Mouse (Mus musculus): ENCODE measurements around the gene Ice2. TPM values are rescaled to one million over a fixed set of nuclear protein-coding genes. Genes with fewer than 3 reads are reported as not detected.

The Ice2 gene
- polyA plus RNA-seq, 1 experiment from 2014 or later, result 7.3 TPM

GRCm38 (mm10) chr9:69362766-69363165 is 34.9 kb upstream of the Ice2 start:
- 45% methylated on average over 4 of the region's 4 CpGs for WGBS
- ATAC-seq, result no peak
- H3K4me3 ChIP-seq (ENCODE audit: low read depth, low read length), result no peak overlapping the region

GRCm38 (mm10) chr9:69364117-69364516 is 33.6 kb upstream of the Ice2 start:
- Histone ChIP-seq H3K36me3 (ENCODE audit: insufficient read depth, low read length) (no peaks in the 10 kb centered on the region), H3K4me3 (ENCODE audit: low read depth, low read length) (no peak overlapping the region), H3K27ac (ENCODE audit: low read length) (no peak overlapping the region), H3K4me2 (replicated peaks; ENCODE audit: low read depth, low read length) (no peak overlapping the region), H3K27me3 (replicated peaks; ENCODE audit: insufficient read depth, low read length) (no peaks in the 10 kb centered on the region), H3K4me1 (ENCODE audit: insufficient read depth, low read depth, low read length) (no peaks in the 10 kb centered on the region), H3K9ac (replicated peaks; ENCODE audit: low read depth) (no peak overlapping the region), H3K9me3 (ENCODE audit: low read length) (no peaks in the 10 kb centered on the region)
- DNase-seq (ENCODE audit: low spot score), result no peak
- TF ChIP-seq EP300 (IDR thresholded peaks at IDR 0.05), result no peak
- no peak for TF ChIP-seq CTCF (IDR thresholded peaks at IDR 0.05)
- 63% methylated on average over 16 of the region's 16 CpGs for WGBS
- no peak for ATAC-seq

More at GRCm38 (mm10) chr9:69362766-69363165, 34.9 kb upstream of the Ice2 start:
- no peaks in the 10 kb centered on the region for H3K36me3 ChIP-seq (ENCODE audit: insufficient read depth, low read length)
- H3K9me3 ChIP-seq (ENCODE audit: low read length), result no peaks in the 10 kb centered on the region
- DNase-seq (ENCODE audit: low spot score), result no peak
- H3K9ac ChIP-seq (replicated peaks; ENCODE audit: low read depth), result no peak overlapping the region
- H3K4me2 ChIP-seq (replicated peaks; ENCODE audit: low read depth, low read length), result no peak overlapping the region
- no peak overlapping the region for H3K27ac ChIP-seq (ENCODE audit: low read length)
- TF ChIP-seq CTCF (IDR thresholded peaks at IDR 0.05) (no peak), EP300 (IDR thresholded peaks at IDR 0.05) (no peak)
- no peaks in the 10 kb centered on the region for H3K4me1 ChIP-seq (ENCODE audit: insufficient read depth, low read depth, low read length)
- no peaks in the 10 kb centered on the region for H3K27me3 ChIP-seq (replicated peaks; ENCODE audit: insufficient read depth, low read length)

- H3K4me2 ChIP-seq (replicated peaks; ENCODE audit: low read depth, low read length), result no peak overlapping the region
- DNase-seq (ENCODE audit: low spot score) (no peak), ATAC-seq (no peak)
- H3K27ac ChIP-seq (ENCODE audit: low read length), result no peak overlapping the region
- no peaks in the 10 kb centered on the region for H3K9me3 ChIP-seq (ENCODE audit: low read length)
- no peak overlapping the region for H3K9ac ChIP-seq (replicated peaks; ENCODE audit: low read depth)
- H3K27me3 ChIP-seq (replicated peaks; ENCODE audit: insufficient read depth, low read length), result no peaks in the 10 kb centered on the region
- no peak for TF ChIP-seq EP300 (IDR thresholded peaks at IDR 0.05)
- no peak for TF ChIP-seq CTCF (IDR thresholded peaks at IDR 0.05)
- WGBS, result 62% methylated on average over 4 of the region's 4 CpGs
- H3K36me3 ChIP-seq (ENCODE audit: insufficient read depth, low read length), result no peaks in the 10 kb centered on the region; the same call in 1 of the 2 replicates
- H3K4me1 ChIP-seq (ENCODE audit: insufficient read depth, low read depth, low read length), result no peaks in the 10 kb centered on the region
- H3K4me3 ChIP-seq (ENCODE audit: low read depth, low read length), result no peak overlapping the region
Measured at GRCm38 (mm10) chr9:69367055-69367454, 30.7 kb upstream of the Ice2 start.

DNA sequence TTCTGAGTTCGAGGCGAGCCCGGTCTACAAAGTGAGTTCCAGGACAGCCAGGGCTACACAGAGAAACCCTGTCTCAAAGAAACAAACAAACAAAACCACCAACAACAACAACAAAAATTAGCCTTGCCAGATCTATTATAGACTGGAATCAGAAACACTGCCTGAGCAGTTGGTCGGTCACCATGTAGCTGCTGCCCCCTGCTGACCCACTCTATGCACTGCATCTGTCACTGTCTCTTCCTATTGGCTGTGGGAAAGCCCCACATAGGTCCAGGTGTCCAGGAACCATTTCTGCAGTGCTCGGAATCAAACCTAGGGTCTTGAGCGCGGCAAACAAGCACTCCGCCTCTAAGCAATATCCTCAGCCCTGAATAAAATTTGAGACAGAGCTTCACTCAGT is 29.6 kb upstream of the Ice2 start:
- no peaks in the 10 kb centered on the region for H3K4me1 ChIP-seq (ENCODE audit: insufficient read depth, low read depth, low read length)
- no peaks in the 10 kb centered on the region for H3K9me3 ChIP-seq (ENCODE audit: low read length)
- H3K36me3 ChIP-seq (ENCODE audit: insufficient read depth, low read length), result no peaks in the 10 kb centered on the region; the same call in 1 of the 2 replicates
- no peak overlapping the region for H3K9ac ChIP-seq (replicated peaks; ENCODE audit: low read depth)
- H3K4me3 ChIP-seq (ENCODE audit: low read depth, low read length), result no peak overlapping the region
- H3K27ac ChIP-seq (ENCODE audit: low read length), result no peak overlapping the region
- no peak overlapping the region for H3K4me2 ChIP-seq (replicated peaks; ENCODE audit: low read depth, low read length)
- no peak for TF ChIP-seq EP300 (IDR thresholded peaks at IDR 0.05)
- peak; percentile 85 for TF ChIP-seq CTCF (IDR thresholded peaks at IDR 0.05)
- ATAC-seq, result no peak
- DNase-seq (ENCODE audit: low spot score), result peak; percentile 59
- H3K27me3 ChIP-seq (replicated peaks; ENCODE audit: insufficient read depth, low read length), result no peaks in the 10 kb centered on the region
- WGBS, result 74% methylated on average over 8 of the region's 8 CpGs

DNA sequence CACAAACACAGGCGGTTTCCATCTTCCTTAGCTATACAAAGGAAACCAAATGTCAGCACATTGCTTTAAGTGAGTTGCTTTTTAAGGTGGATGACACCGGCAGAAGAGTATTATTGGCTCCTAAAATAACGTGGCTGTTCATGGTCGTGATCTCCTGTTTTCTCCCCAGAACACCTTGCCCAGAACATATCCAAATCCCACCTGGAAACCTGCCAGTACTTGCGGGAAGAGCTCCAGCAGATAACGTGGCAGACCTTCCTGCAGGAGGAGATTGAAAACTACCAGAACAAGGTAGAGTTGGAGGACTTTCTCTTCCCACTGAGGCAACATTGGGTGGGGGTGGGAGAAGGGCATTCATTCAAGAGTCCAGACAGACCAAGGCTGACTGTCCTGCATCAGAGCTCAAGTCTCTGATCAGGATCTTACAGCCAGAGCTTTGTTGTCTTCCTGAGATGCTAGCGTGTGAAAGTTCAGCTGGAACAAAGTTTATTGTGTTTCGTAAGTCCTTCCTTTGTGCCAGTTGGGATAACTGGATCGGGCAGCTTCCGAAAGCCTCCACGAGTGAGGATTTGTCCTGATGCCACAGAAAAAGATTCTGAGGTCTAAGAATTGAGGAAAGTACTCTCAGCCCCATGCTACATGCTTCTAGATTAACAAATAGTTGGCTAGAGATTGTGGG is 26.5 kb upstream of the Ice2 start:
- peaks cover 7% of the 10 kb centered on the region; the same call in 1 of the 2 replicates for H3K36me3 ChIP-seq (ENCODE audit: insufficient read depth, low read length)
- H3K27me3 ChIP-seq (replicated peaks; ENCODE audit: insufficient read depth, low read length), result no peaks in the 10 kb centered on the region
- no peak for ATAC-seq
- WGBS, result 72% methylated on average over 11 of the region's 11 CpGs
- no peaks in the 10 kb centered on the region for H3K9me3 ChIP-seq (ENCODE audit: low read length)
- H3K4me1 ChIP-seq (ENCODE audit: insufficient read depth, low read depth, low read length), result no peaks in the 10 kb centered on the region
- no peak overlapping the region for H3K9ac ChIP-seq (replicated peaks; ENCODE audit: low read depth)
- no peak for DNase-seq (ENCODE audit: low spot score)
- TF ChIP-seq CTCF (IDR thresholded peaks at IDR 0.05), result no peak
- TF ChIP-seq EP300 (IDR thresholded peaks at IDR 0.05), result no peak
- no peak overlapping the region for H3K27ac ChIP-seq (ENCODE audit: low read length)
- no peak overlapping the region for H3K4me3 ChIP-seq (ENCODE audit: low read depth, low read length)
- no peak overlapping the region for H3K4me2 ChIP-seq (replicated peaks; ENCODE audit: low read depth, low read length)

GRCm38 (mm10) chr9:69372871-69373270 is 24.8 kb upstream of the Ice2 start:
- H3K4me2 ChIP-seq (replicated peaks; ENCODE audit: low read depth, low read length), result no peak overlapping the region
- no peak for TF ChIP-seq EP300 (IDR thresholded peaks at IDR 0.05)
- TF ChIP-seq CTCF (IDR thresholded peaks at IDR 0.05), result no peak
- H3K4me3 ChIP-seq (ENCODE audit: low read depth, low read length), result no peak overlapping the region
- H3K27me3 ChIP-seq (replicated peaks; ENCODE audit: insufficient read depth, low read length), result no peaks in the 10 kb centered on the region
- 57% methylated on average over 4 of the region's 4 CpGs for whole genome bisulfite sequencing
- no peak overlapping the region for H3K9ac ChIP-seq (replicated peaks; ENCODE audit: low read depth)
- H3K36me3 ChIP-seq (ENCODE audit: insufficient read depth, low read length), result peaks cover 7% of the 10 kb centered on the region; the same call in 1 of the 2 replicates
- no peak overlapping the region for H3K27ac ChIP-seq (ENCODE audit: low read length)
- DNase-seq (ENCODE audit: low spot score) (no peak), ATAC-seq (no peak)
- H3K4me1 ChIP-seq (ENCODE audit: insufficient read depth, low read depth, low read length), result no peaks in the 10 kb centered on the region
- no peaks in the 10 kb centered on the region for H3K9me3 ChIP-seq (ENCODE audit: low read length)
